Mouse (Mus musculus) G1E (cell line): ENCODE measurements around the gene Bmp2k.

Experiments
- CTCF ChIP-seq: IDR thresholded peaks from 2 replicates; pipeline ENCODE4 v1.5.1; 2012; ENCODE audit warnings: low read depth, low read length, inconsistent platforms, mixed read lengths
- GATA1 ChIP-seq: IDR thresholded peaks from 2 replicates; pipeline ENCODE4 v1.6.1; 2012; ENCODE audit warnings: borderline replicate concordance, low read length, inconsistent platforms, mixed read lengths
- GATA2 ChIP-seq: IDR thresholded peaks from 2 replicates; pipeline ENCODE4 v1.6.1; 2012; ENCODE audit warnings: low read depth, low read length, inconsistent platforms, borderline replicate concordance
- TAL1 ChIP-seq: conservative IDR thresholded peaks from 2 replicates; pipeline ENCODE4 v1.6.1; 2012; ENCODE audit warnings: low read depth, low read length, inconsistent platforms, mixed read lengths

DNA sequence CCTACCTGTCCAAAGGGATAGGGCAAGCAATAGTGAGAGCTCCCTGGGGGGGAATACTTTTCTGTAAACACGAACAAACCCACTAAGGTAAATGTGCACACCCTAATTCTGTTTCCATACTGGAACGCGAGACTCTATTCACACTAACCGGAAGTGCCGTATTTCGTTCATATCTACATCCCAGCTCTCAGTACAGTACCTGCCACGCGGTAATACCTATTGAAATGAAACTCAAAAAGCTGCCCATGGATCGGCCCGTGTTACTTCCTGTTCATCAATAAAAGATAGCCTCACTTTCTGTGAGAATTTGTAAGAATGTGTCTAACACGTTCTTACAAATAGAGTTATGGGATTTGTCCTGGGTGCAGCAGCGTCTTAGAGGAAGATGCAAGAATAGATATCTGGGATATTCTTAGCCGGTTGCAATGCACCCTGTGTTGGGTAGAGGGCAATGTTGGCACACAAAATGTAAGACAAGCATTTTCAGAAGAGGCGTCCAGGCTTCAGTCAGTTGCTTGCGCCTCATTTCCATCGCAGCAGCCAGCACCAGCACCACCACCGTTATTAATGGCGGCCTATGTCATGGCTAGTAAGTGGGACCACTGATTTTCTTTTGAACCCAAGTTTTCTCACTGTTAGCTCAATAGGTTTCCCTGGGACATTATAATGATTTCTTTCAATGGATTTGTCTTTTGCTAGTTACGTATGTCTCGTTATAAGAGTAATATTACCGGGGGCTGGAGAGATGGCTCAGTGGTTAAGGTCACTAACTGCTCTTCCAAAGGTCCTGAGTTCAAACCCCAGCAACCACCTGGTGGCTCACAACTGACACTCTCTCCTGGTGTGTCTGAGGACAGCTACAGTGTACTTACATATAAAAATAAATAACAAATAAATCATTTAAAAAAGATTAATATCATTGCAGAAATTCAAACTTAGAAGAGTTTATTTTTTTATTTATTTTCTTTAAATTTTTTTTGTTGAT is 131.0 kb downstream of the Bmp2k start:
- TF ChIP-seq TAL1, result no peak
- no peak for TF ChIP-seq GATA2
- peak; percentile 32; the same call in 1 of the 2 replicates for TF ChIP-seq CTCF
- TF ChIP-seq GATA1, result no peak
